Mouse (Mus musculus): Measurements from ENCODE around the gene Olfr1342. TPM values are rescaled to one million over a fixed set of nuclear protein-coding genes. Genes with fewer than 3 reads are reported as not detected.

The Olfr1342 gene
- polyA plus RNA-seq (2012; rRNA removed): 0.03 and 0.06 TPM in 2 replicates

DNA sequence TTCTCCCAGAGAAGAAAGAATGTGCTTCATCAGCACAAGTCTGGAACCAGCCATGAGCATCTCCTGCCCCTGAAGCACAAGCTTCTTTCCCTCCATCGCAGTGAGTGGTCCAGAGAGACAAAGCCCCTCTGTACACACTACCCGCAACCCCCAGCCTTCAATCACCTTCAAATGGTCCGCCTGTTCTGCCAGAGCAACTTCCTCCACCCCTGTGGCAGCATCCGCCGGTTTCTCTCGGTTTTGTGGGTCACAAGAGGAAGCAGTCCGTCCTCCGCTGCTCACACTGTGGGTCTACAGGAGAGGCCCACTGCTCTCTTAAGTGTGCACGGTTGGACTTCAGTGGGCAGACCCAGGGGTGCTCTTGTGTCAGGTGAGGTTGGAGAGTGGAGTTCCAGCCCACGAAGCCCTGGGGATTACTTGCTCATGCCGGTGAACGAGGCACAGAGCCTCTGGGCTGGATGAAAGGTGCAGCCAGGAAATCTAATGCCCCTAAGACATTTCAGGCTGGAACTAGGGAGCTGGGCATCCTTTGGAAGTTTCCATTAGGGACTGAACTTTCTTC lies at the start of gene Olfr1342:
TSS of gene Olfr1342 (minus strand) at position 345 of the 562 bp plus-strand sequence.

DNA sequence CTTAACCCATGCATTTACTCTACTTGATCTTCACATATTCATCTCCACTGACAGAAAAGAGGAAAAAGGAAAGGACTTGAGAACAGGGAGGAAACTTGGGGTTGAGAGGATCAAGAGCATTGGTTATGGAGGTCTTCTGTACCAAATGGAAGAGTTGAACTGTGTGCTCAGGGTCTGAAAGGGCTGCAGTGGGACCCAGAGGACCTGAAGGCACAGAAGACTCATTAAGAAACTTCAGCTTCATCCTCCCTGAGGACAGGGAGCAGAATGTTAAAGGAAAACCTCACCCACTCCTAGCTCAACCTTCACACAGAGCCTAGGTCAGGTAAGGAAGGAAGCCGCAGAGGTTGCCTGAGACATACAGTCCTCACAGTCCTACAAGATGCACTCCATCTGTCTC lies 39.3 kb upstream of the Olfr1342 start, which contains the start of gene Olfr1339:
TSS of gene Olfr1339 (plus strand) at position 301 of the 400 bp plus-strand sequence.

DNA sequence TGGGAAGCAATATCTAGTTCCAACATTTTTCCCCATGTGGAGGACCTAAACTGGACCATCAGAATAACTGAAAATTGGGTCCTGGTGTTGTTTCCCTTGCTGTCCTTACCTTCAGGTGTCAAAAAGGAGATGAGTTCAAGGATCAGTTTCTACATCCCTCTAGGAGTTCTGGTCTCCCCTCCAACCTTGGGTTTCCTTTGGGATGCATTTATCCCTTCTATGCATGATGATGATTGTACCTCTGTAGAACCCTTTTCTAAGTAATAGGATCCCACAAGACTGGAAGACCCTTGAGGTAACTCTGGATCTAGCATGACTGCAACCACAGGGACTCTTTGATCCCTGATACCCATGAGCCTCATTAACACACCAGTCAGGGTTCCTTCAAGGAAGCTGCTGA lies 27.3 kb upstream of the Olfr1342 start, which contains the start of gene Olfr1340:
TSS of gene Olfr1340 (plus strand) at position 301 of the 400 bp plus-strand sequence.

DNA sequence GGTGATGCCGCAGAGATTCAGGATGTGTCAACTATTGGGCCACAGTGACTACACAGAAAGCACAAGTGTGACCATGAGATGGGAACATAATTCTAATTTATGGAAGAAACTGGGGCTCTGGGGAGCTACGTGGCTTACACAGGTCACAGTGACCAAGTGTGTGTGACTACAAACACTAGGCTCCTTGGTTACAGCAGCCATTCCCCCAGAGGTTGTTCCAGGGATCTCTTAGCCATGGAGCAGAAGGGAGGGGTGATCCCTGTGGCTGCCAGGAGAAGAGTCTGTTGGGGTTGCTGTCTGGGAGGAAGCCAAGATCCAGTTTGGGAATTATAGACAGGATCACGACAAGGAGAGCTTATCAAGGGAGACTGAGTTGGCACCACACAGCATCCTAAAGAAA lies 10.7 kb upstream of the Olfr1342 start, which contains the start of gene Olfr1341:
TSS of gene Olfr1341 (plus strand) at position 301 of the 400 bp plus-strand sequence.

DNA sequence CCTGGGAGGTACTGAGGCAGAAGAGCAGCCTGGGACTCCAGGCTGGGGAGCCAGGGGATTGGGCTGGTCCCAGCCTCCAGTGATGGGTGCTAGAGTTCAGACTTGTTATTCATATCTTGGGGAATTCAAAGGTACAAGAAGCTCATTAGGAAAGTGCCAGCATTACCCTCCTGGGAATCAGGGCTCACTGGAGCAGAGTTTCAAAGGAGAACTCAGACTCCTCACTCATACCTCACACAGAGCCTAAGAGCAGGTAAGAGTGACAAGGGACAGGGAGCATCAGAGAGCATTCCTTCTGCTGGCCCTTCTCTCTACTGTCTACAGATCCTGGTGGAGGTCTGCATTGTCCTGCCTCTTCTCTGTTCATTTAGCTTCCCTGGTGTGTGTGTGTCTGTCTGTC lies 33.9 kb downstream of the Olfr1342 start, which contains the start of gene Olfr62:
TSS of gene Olfr62 (plus strand) at position 301 of the 400 bp plus-strand sequence.

Other genes starting within 250 kb of the Olfr1342 start
- 0.12 and 0.14 TPM in 2 replicates for gene Mpl, start 235.2 kb downstream of the Olfr1342 start, polyA plus RNA-seq (2012; rRNA removed)
- gene Tie1, start 202.7 kb downstream of the Olfr1342 start, polyA plus RNA-seq (2012; rRNA removed): 18.1 and 19.9 TPM in 2 replicates
- gene 2610528J11Rik, start 165.8 kb downstream of the Olfr1342 start, polyA plus RNA-seq (2012; rRNA removed): 0.06 and 0.60 TPM in 2 replicates
- gene Tmem125, start 148.7 kb downstream of the Olfr1342 start, polyA plus RNA-seq (2012; rRNA removed): 0.16 and 0.99 TPM in 2 replicates
- gene Cfap57, start 72.0 kb downstream of the Olfr1342 start, polyA plus RNA-seq (2012; rRNA removed): 0.98 and 1.2 TPM in 2 replicates
- gene Ebna1bp2, start 72.0 kb downstream of the Olfr1342 start, polyA plus RNA-seq (2012; rRNA removed): 103 and 112 TPM in 2 replicates
- not detected in 2 replicates for gene Olfr62, start 33.8 kb downstream of the Olfr1342 start, polyA plus RNA-seq (2012; rRNA removed)
- not detected in 2 replicates for gene Olfr1341, start 10.8 kb upstream of the Olfr1342 start, polyA plus RNA-seq (2012; rRNA removed)
- gene Olfr1340, start 27.4 kb upstream of the Olfr1342 start, polyA plus RNA-seq (2012; rRNA removed): not detected in 2 replicates
- gene Olfr1339, start 39.4 kb upstream of the Olfr1342 start, polyA plus RNA-seq (2012; rRNA removed): not detected in 2 replicates
- not detected in 2 replicates for gene Olfr1338, start 66.0 kb upstream of the Olfr1342 start, polyA plus RNA-seq (2012; rRNA removed)
- not detected in 2 replicates for gene Olfr1337, start 89.8 kb upstream of the Olfr1342 start, polyA plus RNA-seq (2012; rRNA removed)
- gene Olfr1335, start 117.2 kb upstream of the Olfr1342 start, polyA plus RNA-seq (2012; rRNA removed): not detected in 2 replicates
- not detected in 2 replicates for gene Olfr1333, start 143.5 kb upstream of the Olfr1342 start, polyA plus RNA-seq (2012; rRNA removed)
- not detected in 2 replicates for gene Olfr1331, start 171.9 kb upstream of the Olfr1342 start, polyA plus RNA-seq (2012; rRNA removed)
- not detected in 2 replicates for gene Olfr1330, start 195.8 kb upstream of the Olfr1342 start, polyA plus RNA-seq (2012; rRNA removed)
- gene Olfr1329, start 224.7 kb upstream of the Olfr1342 start, polyA plus RNA-seq (2012; rRNA removed): not detected in 2 replicates
- gene Olfr1328, start 245.9 kb upstream of the Olfr1342 start, polyA plus RNA-seq (2012; rRNA removed): not detected in 2 replicates

Measured in central nervous system, embryonic 14 days (tissue).